Mouse (Mus musculus) gastrocnemius, postnatal 14 days (tissue): ENCODE results near the gene Bahcc1. TPM values are rescaled to one million over a fixed set of nuclear protein-coding genes. Genes with fewer than 3 reads are reported as not detected.

Experiments used
- DNase-seq: peaks from one replicate; pipeline ENCODE4 v3.0.0; 2021; ENCODE audit warnings: mixed read lengths
- intact Hi-C: fragments of 180-260 bp; cut with DNase I; formaldehyde crosslinking; loops from one replicate; pipeline ENCODE4 v1.15.1; 2025; ENCODE audit warnings: low total_unique reads
- total RNA-seq, 2 experiments: library from RNA; stranded (reverse); gene quantifications; 2 replicates each; pipeline ENCODE4 v1.2.3; 2021

Gene Bahcc1
- total RNA-seq, 2 experiments from 2014 or later = 3.4 to 8.1 TPM

DNA sequence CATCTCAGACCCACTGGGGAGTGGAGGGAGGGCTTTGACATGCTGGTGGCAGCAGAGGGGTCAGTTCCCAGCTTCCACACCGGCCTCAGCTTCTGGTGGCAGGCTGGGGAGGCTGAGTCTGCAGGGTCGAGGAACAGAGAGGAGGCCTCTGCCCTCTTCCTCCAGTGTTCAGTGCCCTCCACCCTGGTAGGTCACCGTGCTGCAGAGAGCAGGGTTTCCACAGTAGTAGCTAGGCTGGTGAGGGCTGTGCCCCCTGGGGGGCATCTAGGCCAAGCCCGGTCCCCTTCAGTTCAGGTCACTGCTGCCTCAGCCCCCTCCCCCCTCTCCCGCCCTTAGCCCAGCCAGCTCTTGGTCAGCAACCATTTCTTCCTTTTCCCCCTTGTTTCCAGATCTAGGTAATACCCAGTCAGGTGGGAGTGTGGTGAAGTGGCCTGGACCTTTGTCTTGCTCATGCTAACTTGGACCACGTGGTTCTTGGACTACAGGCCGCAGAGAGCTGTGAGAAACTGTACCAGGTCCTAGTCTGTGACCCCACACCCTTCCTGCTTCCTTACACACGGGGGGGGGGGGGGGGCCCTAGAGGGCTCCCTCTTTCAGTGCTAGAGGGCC, 6.1 kb downstream of the Bahcc1 start:
- intact Hi-C loops = loop anchor here (5.0 kb wide), 1 partner anchor 68 kb away; no protein-coding TSS in a partner anchor
- peak; percentile 22 for DNase-seq

DNA sequence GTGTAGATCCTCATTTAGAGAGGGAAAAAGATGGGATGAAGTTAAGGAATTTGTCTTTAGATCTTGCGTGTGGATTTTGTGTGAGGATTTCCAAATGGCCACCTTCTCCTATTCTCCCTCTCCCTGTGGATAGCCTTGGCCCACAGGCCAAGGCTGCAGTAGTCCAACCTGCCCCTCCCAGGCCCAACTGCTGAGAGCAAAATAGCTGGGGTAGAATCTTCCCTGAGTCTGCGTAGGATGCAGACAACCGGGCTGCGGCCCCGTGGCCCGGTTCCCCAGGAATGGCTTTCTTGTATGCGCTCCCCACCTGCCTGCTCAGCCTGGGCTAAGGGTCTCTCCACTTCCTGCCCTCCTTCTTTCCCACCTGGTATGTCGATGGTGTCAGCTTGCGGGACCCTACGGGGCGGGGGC, 6.8 kb downstream of the Bahcc1 start:
- intact Hi-C loops = loop anchor here (5.0 kb wide), 1 partner anchor 68 kb away; no protein-coding TSS in a partner anchor
- DNase-seq = no peak

DNA sequence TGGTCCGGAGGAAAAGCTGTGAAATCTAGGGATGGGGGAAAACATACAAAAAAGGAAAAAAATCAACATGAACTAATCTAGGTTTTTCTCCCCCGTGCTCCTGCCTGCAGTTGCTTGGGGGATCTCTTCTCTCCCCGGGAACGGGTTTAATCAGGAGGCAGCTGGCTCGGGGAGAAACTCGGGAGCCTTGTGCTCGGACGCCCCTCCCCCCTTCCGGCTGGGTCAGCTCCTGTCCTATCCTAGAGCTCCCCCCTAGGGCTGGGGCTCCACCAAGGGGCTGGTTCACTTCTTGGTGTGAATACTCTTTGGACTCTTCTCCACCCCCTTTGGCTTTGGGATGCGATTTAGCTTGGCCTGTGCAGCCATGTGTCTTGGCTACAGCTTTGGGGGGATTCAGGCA, 7.5 kb downstream of the Bahcc1 start:
- intact Hi-C loops = no loop called here
- DNase-seq = peak; percentile 88

DNA sequence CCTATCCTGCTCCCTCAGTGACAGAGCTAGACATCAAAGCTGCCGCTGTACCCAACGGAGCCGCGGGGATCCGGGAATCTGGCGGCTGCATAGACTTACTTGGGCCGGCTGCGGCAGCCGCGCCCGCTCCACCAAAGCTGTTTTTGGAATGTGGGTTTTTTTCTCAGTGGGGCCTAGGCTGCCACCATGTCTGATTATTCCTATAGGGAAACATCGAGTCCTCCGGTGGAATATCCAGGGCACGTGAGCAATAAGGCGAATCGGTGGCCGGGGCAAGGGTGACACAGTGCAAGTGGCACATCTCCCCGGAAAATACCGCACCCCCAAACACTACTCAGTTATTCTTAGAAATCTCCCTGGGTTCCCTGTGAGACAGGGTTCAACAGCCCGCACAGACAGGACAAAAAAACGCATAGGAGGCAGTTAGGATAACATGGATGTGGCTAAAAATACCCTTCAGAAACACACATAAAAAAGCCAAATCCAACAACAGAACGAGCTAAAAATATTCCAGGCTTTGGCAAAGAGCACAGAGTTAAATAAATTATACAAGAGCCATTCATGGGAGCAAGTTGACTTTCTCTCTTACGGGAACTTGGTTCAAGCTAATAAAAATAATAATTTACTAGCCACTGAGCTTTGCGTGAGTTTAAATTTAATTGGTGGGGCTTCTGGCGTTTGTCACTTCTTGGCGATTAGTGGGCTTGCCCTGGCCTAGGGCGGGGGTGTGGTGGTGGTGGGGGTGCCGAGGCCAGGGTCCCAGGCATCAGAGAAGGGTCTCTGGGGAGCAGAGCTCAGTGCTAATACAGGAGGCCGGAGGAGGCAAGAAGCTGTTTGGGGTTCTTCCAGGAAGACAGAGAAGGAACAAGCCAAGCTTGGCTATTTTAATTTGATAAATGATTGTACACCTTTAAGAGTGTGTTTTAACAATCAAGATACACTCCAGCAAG, 8.5 kb downstream of the Bahcc1 start:
- DNase-seq = no peak
- intact Hi-C loops = no loop called here

DNA sequence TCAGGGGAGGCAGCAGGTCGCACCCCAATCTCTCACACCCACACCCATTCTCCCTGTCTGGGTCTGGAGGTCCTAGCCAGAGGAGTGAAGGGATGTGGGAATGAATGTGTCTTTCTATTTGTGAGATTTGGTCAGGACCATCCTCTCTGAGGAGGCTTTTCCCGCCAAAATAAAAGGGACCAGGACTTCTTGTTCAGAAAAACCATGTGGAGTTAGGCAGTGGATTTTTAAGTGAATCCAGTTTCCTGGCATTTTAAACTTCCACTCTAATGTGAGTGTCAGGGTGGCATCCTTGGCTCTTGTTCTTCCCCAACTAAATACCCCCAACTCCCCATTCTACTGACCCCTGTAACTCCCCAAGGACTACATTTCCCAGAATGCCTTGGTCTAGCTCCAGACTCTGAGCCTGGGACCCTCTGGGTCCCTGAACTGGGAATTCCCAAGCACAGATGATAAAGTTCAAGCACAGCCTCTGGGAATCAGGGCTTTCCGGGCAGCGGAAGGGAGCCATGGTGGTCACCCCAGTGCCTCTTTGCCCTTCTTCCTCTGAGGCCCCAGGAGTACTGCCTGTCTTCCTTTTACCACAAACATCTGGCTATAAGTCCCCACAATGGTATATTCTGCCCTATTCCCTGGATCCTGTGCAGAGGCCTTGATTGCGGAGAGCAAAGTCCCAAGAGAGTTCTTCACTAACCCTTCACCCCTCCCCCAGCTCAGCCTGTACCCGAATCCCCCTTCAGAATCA, 9.4 kb downstream of the Bahcc1 start:
- intact Hi-C loops = no loop called here
- DNase-seq = no peak

DNA sequence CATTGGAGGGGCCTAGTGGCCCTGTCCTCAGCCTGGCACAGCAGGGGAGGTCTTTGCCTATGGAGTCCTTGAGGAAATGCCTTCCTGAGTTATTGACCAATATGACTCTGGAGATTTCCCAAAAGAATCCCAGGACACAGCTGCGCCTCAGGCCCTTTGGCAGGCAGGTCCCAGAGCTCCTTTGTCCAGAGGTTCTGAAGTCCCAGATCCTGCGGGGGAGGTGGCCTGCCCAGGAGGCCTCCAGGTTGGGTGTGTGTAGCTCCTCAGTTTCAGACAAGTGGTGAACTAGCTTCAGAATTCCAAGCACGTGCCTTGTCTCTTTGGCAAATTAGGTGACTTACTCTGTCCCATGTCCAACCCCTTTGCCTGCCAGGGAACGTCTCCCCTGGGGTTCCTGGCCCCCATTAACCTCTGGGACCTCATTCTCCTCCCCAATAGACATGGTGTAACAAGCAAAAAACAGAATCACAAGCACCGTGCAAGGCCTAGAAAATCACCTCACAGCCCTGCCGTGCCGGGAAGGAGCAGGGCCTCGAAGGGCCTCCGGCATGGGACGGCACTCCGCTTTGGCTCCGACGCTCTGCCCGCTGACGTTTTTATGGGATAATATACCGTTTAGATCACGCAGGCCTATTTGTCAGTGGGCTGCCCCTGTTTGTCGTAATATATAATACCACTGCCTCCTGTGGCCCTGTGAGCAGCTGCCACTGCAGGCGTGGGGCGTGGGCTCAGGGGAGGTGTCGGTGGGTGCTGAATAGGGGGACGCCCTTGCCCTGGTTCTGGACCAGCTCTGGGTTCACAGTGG, 10.2 kb downstream of the Bahcc1 start:
- DNase-seq = no peak
- intact Hi-C loops = no loop called here

DNA sequence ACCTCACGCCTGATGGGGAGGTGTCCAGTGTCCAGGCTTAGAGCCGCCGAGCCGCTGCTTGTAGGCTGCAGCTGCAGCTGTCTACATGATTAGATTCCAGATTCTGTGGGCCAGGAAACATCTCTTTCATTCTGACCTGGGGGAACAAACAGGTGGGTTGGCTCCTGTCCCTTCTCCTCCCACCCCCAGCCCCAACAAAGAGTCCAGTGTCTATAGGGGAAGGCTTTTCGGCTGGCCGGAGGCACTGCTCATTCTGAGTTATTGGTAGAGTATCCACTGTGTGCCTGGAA, 10.7 kb downstream of the Bahcc1 start:
- intact Hi-C loops = no loop called here
- no peak for DNase-seq

DNA sequence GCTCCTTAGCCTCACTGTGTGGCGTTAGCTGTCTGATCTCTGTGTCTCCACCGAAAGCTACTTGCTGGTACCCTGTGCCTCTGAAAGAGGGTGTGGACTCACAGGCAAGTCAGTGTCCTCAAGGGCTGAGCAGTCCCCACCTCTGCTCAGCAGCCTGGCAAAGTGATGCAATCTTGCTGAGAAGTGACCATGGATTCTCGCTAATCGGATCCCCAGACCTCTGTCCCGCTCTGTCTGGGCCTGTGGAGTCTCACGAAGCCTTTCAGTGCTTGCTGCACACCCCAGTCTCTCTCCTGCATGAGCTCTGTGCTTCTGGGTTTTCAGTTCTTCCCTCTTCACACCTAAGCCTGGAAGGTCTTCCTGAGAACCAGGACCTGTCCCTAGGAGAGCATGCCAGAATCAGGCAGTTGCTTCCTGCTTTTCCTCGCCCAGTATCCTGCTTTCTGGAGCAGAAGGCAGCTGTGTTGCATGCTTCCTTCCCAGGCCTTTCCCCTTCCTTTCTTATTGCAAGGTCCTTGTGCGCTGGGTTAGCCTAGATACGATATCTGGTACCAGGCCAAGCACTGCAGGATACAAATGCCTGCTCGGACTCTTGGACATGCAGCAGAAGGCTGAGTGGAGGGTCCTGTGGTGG, 15.5 kb downstream of the Bahcc1 start:
- intact Hi-C loops = no loop called here

DNA sequence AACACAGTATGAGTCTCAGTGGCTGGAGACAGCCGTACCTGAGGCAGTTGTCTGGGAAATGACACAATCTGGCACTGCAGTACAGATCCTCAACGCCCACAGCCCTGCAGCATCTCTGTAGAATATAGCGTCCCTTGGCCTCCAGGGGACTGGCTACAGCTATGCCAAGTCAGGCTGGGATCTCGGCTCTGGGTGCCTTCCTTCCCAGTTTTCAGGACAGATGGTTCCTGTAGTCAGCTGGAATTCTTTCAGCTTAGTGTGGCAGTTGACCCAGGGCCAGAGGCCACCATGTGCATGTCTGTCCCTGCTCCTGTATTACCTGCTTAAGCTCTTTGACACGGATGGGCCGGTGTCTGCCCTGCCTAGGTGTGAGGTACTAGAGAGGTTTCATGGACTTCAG, 16.2 kb downstream of the Bahcc1 start:
- DNase-seq = no peak
- intact Hi-C loops = no loop called here

More for the DNA sequence above, 15.5 kb downstream of the Bahcc1 start:
- no peak for DNase-seq

DNA sequence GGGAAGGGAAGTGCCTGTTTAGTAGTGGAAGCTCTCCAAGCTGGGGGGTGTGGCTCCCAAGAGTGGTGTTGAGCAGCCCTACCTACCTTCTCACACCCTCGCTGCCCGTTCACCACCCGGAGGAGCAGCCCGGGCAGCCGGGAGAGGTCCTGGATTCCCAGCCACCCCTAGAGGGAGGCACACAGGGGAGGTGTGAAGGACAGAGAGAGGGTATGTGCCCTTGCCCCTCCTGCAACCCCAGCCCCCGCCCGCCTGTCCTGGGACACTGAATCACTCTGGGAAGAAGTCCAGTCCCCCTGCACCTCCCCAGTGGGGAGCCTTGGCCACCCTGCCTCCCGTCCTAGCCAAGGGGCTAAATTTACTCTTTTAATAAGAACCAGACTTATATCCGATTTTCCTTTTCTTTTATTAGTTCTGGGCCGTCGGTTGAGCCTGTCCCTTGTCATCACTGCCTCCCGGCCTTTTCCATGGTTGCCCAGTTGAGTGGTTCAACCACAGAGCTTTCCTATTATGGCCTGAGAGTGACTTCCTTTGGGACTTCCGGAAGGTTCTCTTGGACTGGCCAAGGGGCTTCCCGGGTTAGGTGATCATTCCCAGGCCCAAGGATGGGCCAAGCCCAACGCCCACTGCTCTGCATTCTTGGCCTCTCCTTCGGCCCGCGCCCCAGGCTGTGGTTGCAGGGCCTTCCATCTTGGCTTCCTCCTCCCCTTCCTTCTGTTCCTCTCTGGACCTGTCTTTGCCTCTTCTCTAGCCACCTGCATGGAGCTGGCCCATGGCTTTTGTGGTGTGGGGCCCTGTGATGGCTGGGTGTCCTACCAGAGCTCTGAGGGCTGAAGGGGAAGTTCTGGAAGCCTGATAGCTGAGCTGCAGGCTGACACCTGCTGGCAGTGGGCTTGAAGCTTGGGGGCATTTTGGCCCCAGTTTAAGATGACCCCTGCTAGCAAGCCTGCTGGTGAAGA, 18.5 kb downstream of the Bahcc1 start:
- no peak for DNase-seq
- intact Hi-C loops = no loop called here

DNA sequence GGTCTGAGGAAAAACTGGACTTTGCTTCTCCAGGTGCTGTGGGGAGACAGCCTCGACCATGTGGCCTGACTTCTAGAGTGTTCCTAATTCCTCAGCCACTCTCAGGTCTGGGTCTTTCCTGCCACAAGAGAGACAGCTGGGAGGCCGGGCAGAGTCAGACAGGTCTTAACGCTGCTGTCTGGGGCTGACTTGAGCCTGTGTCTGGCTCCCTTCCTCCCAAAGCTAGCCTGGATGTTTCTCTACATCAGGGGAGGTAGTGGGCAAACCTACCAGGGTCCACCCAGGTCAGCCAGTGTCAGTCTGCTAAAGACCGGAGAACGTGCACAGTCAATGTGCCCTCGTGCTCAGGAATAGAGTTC, 19.2 kb downstream of the Bahcc1 start:
- no peak for DNase-seq
- intact Hi-C loops = no loop called here

DNA sequence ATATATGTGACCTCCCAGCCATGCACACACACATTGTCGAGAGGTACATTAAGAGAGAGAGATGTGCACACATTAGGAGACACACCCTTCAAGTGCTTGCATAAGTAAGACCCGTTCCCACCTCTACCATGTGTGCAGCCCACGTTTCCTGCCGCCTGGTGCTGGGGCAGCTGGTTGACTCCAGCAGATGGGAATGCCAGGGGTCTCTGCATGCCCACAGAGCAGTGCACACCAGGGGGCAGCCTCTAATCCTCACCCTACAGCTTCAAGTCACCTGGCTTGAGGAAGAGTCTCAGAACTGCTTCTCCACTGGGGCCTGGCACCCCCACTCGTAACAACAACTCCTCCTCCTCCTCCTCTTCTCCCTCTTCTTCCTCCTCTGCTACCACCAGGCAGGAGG, 19.7 kb downstream of the Bahcc1 start:
- DNase-seq = no peak
- intact Hi-C loops = no loop called here

DNA sequence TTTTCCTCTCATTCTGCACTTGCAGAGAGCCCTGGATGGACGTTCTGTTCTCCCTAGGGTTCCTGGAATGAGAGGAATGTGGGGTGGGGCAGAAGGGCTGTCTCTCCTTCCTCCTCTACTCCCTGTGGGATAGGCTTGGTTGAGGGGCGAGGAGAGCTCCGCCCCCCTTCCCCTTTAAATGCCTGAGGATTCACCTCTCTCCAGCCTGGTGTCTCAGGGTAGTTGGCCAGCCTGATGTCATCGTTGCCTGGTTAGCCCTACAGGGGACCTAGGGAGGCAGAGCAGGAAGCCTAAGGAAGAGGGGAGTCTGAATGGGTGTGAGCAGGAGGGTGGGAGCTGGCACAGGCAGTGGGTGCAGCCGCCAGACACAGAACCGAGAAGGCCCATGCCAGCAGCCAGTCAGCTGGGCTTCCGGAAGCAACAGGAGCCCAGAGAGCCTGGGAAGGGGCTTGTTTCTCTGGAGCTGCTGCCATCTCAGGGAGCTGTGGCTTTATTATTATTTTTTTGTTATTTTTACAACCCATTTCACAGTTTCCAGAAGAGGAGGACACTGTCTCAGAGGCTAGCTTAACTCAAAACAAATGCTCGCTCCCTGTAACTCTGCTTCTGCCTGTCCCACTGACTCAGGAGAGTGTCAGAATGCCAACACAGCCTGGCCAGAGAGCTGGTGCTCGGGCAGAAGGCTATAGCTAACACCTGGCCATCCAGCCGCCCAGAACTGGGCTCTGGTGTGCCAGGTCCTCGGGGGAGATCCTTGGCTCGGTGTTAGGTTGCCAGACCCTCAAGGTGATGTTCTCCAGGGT, 20.3 kb downstream of the Bahcc1 start:
- intact Hi-C loops = no loop called here

DNA sequence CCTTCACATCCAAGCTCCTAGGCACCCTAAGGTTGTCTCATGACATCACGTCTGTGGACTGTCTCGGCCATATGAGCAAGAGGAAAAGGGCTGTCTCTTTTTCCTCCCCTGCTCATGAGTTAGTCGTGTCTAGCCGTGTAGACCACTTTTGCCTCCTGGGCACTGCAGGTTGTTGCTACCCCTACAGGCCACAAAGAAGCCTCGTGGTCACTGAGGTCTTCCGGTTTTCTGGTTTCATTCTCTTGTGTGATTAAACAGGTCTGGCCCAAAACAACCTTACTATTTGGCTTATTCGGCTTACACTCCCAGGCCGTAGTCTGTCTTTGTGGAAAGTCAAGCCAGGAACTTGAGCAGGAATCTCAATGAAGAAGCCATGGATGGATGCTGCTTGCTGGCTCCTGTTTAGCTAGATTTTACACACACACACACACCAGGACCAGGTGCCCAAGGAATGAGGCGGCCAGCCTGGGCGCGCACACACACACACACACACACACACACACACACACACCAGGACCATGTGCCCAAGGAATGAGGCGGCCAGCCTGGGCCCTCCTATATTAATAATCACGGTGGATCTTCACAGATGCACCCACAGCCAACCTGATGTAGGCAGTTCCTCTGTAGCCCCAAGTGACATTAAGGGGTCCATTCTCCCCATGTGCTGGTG, 21.0 kb downstream of the Bahcc1 start:
- no peak for DNase-seq
- intact Hi-C loops = no loop called here

More for the DNA sequence above, 20.3 kb downstream of the Bahcc1 start:
- no peak for DNase-seq

DNA sequence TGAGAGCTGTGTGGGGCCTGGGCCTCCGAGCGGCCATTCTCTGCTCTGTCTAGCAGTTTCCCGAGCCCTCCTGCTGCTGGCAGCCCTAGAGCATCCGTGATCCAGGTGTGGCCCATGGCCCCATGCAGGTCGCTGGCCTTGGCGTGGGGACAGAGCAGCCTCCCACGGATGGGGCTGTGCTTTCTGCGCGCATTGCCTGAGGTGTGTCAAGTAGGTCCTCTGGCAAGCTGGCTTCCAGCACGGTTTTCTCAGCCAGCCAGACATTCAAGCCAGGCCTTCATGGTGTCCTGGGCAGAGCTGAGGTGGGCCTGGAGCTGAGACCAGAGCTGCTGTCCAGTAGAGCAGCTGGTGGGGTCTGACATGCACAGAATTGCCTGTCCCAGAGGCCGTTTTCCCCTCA, 21.7 kb downstream of the Bahcc1 start:
- intact Hi-C loops = no loop called here
- no peak for DNase-seq

DNA sequence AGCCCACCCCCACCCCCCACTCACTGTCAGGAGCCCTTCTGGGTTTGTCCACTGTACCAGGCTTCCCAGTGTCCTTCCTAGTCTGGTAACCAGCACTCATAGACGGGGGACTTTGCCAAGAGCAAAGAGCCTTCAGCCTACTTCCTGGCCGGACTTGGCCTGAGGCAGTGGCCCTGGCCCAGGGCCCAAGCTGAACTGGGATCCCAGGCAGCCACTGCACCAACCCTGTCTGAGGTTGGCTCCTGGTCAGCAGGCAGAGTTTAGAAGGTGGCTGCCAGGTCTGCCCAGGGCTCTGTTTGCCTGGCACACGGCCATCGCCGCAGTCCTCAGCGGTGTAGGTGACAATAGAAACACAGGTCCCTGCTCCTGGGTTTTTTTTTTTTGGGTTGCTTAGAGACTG, 22.3 kb downstream of the Bahcc1 start:
- intact Hi-C loops = no loop called here

DNA sequence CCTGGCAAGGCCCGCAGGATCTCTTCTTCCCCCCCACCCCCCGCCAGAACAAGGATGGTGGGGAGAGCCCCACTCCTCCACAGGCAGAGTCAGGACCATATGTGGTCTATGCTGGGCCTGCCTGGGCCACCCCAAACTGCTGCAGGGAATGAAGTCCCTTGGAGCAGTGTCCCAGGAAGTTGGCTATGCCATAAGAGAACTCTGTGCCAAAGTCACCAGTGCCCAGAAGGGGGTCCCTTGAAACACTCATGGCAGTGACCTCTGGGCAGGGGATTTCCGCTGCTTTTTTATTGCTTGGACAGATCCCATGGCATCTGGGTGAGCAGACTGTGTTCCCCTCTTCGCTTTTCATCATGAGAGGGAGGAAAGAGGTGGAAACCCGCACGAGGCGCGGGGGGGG, 22.8 kb downstream of the Bahcc1 start:
- DNase-seq = no peak
- intact Hi-C loops = no loop called here

More for the DNA sequence above, 22.3 kb downstream of the Bahcc1 start:
- DNase-seq = peak; percentile 92
